Mouse (Mus musculus) kidney, adult 2 months (tissue): ENCODE data around the gene Rapgef2.

Source experiments
- CTCF ChIP-seq: fragments of 200-500 bp; conservative IDR thresholded peaks from 2 replicates; pipeline ENCODE4 v1.5.1; 2011; ENCODE audit warnings: low read depth, mild to moderate bottlenecking, control low read depth, low read length, moderate library complexity, mixed read lengths; ENCODE audit not compliant: insufficient read depth, insufficient read length
- POLR2A ChIP-seq: fragments of 200-500 bp; IDR thresholded peaks from one replicate; pipeline ENCODE4 v1.6.1; 2011; ENCODE audit warnings: low read depth, low read length, control low read depth

DNA sequence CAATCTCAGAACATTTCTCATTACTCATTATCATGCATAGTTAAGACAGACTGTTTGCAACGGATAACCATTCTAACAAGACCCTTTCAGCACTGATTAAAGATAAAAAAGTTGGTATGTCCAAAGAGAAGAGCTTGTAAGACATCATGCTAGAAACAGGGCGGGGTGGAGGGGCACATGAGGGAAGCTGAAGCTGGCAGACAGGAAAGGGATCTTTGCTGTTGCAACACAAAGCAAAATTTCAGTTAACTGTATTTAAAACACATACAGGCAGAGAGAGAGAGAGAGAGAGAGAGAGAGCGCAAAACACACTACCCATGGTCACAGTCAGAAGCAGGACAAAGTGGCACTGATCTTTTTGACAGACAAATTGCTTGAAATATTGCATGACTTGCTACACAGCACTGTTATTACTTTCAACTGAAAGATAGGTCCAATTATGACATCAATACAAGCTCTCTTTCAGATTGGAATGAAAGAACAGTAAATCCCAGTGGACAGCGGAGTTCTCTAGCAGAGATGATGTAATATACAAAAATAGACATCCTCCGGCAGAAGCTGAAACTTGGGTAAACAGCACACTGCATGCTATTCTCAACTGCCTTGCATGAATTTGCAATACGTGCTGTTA is 125.1 kb downstream of the Rapgef2 start:
- TF ChIP-seq CTCF: no peak
- no peak for TF ChIP-seq POLR2A
